Mouse (Mus musculus) C2C12 (cell line): ENCODE measurements at regions not wholly inside any gene's neighbourhood (a gene's known extent, or its start where the extent isn't known, plus 50 kb on each side); places are given as distances from the start of the nearest gene placed in this dataset.

Source experiments
- CEBPB ChIP-seq: IDR thresholded peaks from one replicate; pipeline ENCODE4 v1.6.1; 2011; ENCODE audit warnings: low read depth, mild to moderate bottlenecking, control low read depth, moderate library complexity
- CTCF ChIP-seq: IDR thresholded peaks from one replicate; pipeline ENCODE4 v1.5.1; 2011; ENCODE audit not compliant: control insufficient read depth, insufficient read depth, insufficient read length
- MAX ChIP-seq: IDR thresholded peaks from one replicate; pipeline ENCODE4 v1.6.1; 2011; ENCODE audit warnings: mild to moderate bottlenecking, control low read depth
- MYOD1 ChIP-seq: IDR thresholded peaks from one replicate; pipeline ENCODE4 v1.6.1; 2011; ENCODE audit warnings: low read depth; ENCODE audit not compliant: control insufficient read depth, insufficient read length

DNA sequence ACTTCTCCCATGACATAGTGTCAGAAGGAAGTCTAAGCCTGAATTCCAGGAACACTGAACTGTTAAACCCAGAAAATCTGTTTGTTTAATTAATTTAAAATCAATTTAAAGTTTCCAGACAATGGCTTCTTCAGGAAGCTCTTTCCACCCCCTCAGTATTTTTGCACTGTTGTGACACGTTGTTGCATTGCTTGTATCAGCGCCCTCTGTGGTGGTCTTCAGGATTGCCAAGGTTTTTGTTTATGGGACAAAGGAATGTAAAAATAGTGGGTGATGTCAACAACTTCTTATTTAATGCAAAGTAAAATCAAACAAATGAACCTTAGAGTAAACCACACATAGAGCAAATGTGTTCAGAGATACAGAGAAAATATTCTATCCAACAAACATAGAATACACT is 107.5 kb downstream of the Nab1 start:
- TF ChIP-seq CTCF (no peak), MAX (no peak), CEBPB (no peak), MYOD1 (no peak)
